Mouse (Mus musculus) intestine, embryonic 14.5 days (tissue): ENCODE measurements around the gene Gm10477. TPM values are rescaled to one million over a fixed set of nuclear protein-coding genes. Genes with fewer than 3 reads are reported as not detected.

Experiments
- ATAC-seq: fragments of 200-750 bp; cut with Nextera tagmentation; replicated peaks from 2 replicates; pipeline ENCODE4 v1.8.0; 2017; ENCODE audit warnings: low read depth, moderate number of reproducible peaks, moderate TSS enrichment, moderate library complexity; ENCODE audit not compliant: low FRiP score, low TSS enrichment
- DNase-seq: peaks from one replicate; pipeline ENCODE4 v3.0.0-alpha.2; 2018; ENCODE audit warnings: low spot score
- H3K27ac ChIP-seq: fragments of 300-500 bp; sonication (generic); 2 replicates; pipeline ENCODE4 v1.5.1; 2014; ENCODE audit warnings: low read depth, mild to moderate bottlenecking, control low read depth
- H3K27me3 ChIP-seq: fragments of 300-500 bp; sonication (generic); replicated peaks from 2 replicates; pipeline ENCODE4 v1.6.1; 2014; ENCODE audit warnings: low read length, control low read depth; ENCODE audit not compliant: control insufficient read depth, insufficient read depth
- H3K36me3 ChIP-seq: fragments of 300-500 bp; sonication (generic); 2 replicates; pipeline ENCODE4 v1.6.1; 2014; ENCODE audit warnings: low read length, control low read depth; ENCODE audit not compliant: control insufficient read depth, insufficient read depth
- H3K4me1 ChIP-seq: fragments of 300-500 bp; sonication (generic); replicated peaks from 2 replicates; pipeline ENCODE4 v1.6.1; 2014; ENCODE audit warnings: low read length, control low read depth, mixed read lengths; ENCODE audit not compliant: control insufficient read depth, insufficient read depth
- H3K4me2 ChIP-seq: fragments of 300-500 bp; sonication (generic); 2 replicates; pipeline ENCODE4 v1.6.1; 2014; ENCODE audit warnings: low read length
- H3K4me3 ChIP-seq: fragments of 300-500 bp; sonication (generic); 2 replicates; pipeline ENCODE4 v1.5.1; 2014; ENCODE audit warnings: low read depth, low read length, control low read depth, mixed read lengths
- H3K9ac ChIP-seq: fragments of 300-500 bp; sonication (generic); 2 replicates; pipeline ENCODE4 v1.6.1; 2014; ENCODE audit warnings: mild to moderate bottlenecking, low read length
- H3K9me3 ChIP-seq: fragments of 300-500 bp; sonication (generic); 2 replicates; pipeline ENCODE4 v1.6.1; 2016; ENCODE audit warnings: low read length, control low read depth; ENCODE audit not compliant: control insufficient read depth
- WGBS: fragments of 180-500 bp; shearing (Covaris S2); extraction: QIAGEN DNeasy Blood & Tissue Kit; methylation state at CpG from one replicate; pipeline ENCODE4 v1.1.7; 2014; 5-methylcytosine and 5-hydroxymethylcytosine counted together
- polyA plus RNA-seq: library from polyadenylated mRNA; unstranded; fragments of >200 nt; fragmentation: Nextera tagmentation; extraction: Ambion mirVana; gene quantifications from 2 replicates; pipeline ENCODE4 v1.2.1, GENCODE M21; 2014

Gm10477 gene
- polyA plus RNA-seq, 1 experiment from 2014 or later = not detected

DNA sequence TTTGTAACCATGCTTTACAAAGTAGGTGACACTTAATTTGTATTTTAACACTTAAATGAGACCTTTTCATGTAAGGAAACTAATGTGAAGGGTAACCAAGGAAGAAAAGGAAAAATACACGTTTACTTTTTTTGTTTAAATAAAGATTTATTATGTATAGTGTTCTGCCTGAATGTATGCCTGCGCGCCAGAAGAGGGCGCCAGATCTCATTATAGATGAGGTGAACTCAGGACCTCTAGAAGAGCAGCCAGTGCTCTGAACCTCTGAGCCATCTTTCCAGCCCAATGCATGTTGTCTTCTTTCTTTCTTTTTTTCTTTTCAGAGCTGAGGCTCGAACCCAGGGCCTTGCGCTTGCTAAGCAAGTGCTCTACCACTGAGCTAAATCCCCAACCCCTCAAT, 47.9 kb downstream of the Gm10477 start:
- 25% methylated on average over 6 of the region's 6 CpGs for WGBS
- no peaks in the 10 kb centered on the region for H3K36me3 ChIP-seq
- no peak overlapping the region for H3K27ac ChIP-seq
- no peak overlapping the region for H3K4me3 ChIP-seq
- DNase-seq (no peak), ATAC-seq (no peak)
- no peaks in the 10 kb centered on the region for H3K4me1 ChIP-seq
- H3K9ac ChIP-seq = no peak overlapping the region
- no peaks in the 10 kb centered on the region for H3K9me3 ChIP-seq
- no peaks in the 10 kb centered on the region for H3K27me3 ChIP-seq
- no peak overlapping the region for H3K4me2 ChIP-seq

Other genes with a start within 250 kb of the Gm10477 start
- gene Zfp449, start 178.3 kb upstream of the Gm10477 start, polyA plus RNA-seq = 8.8 and 12.6 TPM in 2 replicates
- 6.7 and 6.8 TPM in 2 replicates for gene Smim10l2a, start 150.2 kb upstream of the Gm10477 start, polyA plus RNA-seq
- gene Gm2174, start 76.8 kb upstream of the Gm10477 start, polyA plus RNA-seq = 3.7 and 4.0 TPM in 2 replicates
- gene Ints6l, start 69.9 kb upstream of the Gm10477 start, polyA plus RNA-seq = 25.2 and 34.1 TPM in 2 replicates
- 0.35 TPM in 1 of 2 replicates, not detected in the other for gene Gm648, start 24.9 kb downstream of the Gm10477 start, polyA plus RNA-seq
- 25.4 and 26.6 TPM in 2 replicates for gene Mmgt1, start 73.3 kb downstream of the Gm10477 start, polyA plus RNA-seq
- gene Slc9a6, start 85.0 kb downstream of the Gm10477 start, polyA plus RNA-seq = 8.5 and 9.5 TPM in 2 replicates
- 36.6 and 38.8 TPM in 2 replicates for gene Fhl1, start 207.0 kb downstream of the Gm10477 start, polyA plus RNA-seq